Mouse (Mus musculus): ENCODE measurements around the gene Tex12. TPM values are rescaled to one million over a fixed set of nuclear protein-coding genes. Genes with fewer than 3 reads are reported as not detected.

Gene Tex12
- polyA plus RNA-seq, 1 experiment from 2014 or later, result not detected

DNA sequence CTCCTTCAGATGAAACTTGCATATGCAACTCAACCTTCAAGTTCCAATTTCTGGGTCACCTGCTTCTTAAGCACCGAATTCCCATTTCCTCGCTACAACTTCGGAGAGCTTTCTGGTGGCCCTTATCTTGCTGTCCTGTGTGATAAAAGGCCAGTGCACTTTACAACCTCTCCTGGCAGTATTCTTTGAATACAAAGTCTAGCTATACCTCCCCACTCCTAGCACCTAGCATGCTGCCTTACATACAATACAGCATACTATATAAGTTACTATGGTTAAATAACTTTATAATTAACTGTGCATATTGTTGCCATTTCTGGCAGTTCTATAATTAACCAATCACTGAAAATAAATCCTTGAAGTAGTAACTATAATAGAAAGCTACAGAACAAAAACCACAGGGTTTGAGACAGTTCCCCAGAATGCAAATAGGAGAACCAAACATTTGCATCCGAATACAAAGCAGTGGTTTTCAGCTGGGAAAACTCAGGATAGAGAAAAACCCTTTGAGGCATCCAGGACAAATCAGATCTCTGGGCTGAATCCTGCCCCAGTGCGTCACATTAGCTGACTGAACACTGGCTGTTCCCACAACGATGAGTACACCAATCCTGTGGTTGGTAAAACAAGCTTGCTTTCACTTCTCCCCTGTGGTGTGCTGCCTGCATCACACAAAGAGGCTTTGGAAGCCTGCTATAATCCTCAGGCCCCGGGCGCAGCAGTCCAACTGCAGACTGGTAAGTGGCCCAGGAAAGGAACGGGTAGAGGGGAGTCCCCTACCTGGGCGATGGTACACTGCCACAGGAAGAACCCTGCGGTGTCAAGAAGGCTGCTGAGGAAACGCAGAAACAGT is 6.7 kb downstream of the Tex12 start, which contains the start of gene Il18:
Gene Il18, plus strand, starts transcription at position 587 of the 853 bp plus-strand sequence.
- H3K9ac ChIP-seq, result no peak within 1 kb of the TSS
- H3K4me3 ChIP-seq, result no peak within 1 kb of the TSS
- H3K9me3 ChIP-seq (replicated peaks), result no peaks in the 10 kb centered on the region
- peak within 1 kb of the TSS; percentile 36; the same call in 1 of the 2 replicates for H3K4me2 ChIP-seq
- 0 out of 2 replicates have a peak, but pooled peaks cover 3% of the 10 kb centered on the region for H3K27me3 ChIP-seq
- ATAC-seq (replicated peaks; ENCODE audit: insufficient number of reproducible peaks, insufficient read depth, low FRiP score, low read depth), result no peak
- H3K27ac ChIP-seq, result no peak within 1 kb of the TSS; the same call in 1 of the 2 replicates
- H3K4me1 ChIP-seq (replicated peaks), result 0 out of 2 replicates have a peak, but pooled peaks cover 2% of the 10 kb centered on the region
- H3K36me3 ChIP-seq, result no peaks in the 10 kb centered on the region
- WGBS, result 20% methylated on average over 12 of the region's 12 CpGs

DNA sequence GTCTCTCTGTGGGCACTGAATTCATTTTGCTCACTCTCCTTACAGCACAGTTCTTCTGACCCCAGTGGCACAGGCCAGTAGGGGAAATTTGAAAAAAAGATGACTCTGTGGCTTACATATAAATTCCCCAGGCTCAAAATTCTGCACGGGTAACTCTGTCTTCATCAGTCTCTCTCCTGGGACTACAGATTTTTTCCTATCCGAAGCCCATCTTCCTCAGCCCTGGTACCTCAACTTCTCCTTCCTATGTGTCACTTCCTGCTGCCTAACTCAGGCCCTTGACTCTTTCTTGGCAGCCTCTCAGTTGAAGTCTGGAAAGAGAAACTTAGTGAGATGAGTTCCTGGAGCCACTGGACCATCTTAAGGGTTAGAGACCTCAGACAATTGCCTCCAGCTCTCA is 7.6 kb downstream of the Tex12 start:
- H3K27ac ChIP-seq, result no peak overlapping the region
- no peak overlapping the region for H3K9ac ChIP-seq
- H3K36me3 ChIP-seq, result no peaks in the 10 kb centered on the region
- 0 out of 2 replicates have a peak, but pooled peaks cover 2% of the 10 kb centered on the region for H3K4me1 ChIP-seq (replicated peaks)
- no peak overlapping the region for H3K4me3 ChIP-seq
- no peak for ATAC-seq (replicated peaks; ENCODE audit: insufficient number of reproducible peaks, insufficient read depth, low FRiP score, low read depth)
- H3K27me3 ChIP-seq, result no peaks in the 10 kb centered on the region
- no peak overlapping the region for H3K4me2 ChIP-seq
- no peaks in the 10 kb centered on the region for H3K9me3 ChIP-seq (replicated peaks)
- WGBS, result 49% methylated on average over 2 of the region's 2 CpGs

DNA sequence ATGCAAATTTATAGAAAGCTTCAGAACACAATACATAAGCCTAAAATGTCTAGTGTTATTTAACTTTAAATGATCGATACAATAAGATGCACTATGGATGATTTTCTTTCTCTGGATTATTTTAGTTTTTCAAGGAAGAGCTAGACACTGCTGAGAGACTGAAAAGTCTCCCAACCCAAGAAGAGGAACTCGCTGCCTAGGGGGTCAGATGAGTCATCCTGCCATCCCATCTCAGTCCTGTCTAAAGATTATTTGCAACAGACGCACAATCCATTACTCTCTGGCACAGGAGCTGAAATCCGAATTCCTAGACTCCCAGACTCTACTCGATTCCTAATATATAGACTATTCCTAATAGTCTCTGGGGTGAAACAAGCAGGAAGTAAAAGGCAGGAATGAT is 8.9 kb downstream of the Tex12 start:
- no peak for ATAC-seq (replicated peaks; ENCODE audit: insufficient number of reproducible peaks, insufficient read depth, low FRiP score, low read depth)

DNA sequence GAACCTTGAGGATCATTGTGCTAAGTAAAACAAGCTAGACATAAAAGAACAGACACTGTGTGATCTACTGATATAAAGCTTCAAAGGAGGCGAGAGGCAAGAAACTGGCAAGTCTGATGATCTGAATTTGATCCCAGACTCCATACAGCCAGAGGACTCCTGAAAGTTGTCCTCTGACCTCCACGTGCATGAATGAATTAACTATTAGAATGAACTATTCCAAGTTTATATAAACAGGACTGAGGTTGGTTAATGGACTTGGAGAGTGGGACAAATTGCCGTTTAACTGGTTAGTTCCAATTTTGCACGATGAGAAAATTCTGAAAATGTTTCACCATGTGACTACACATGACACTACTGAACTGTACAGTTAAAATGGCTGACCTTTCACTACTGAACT is 12.2 kb downstream of the Tex12 start:
- no peak overlapping the region for H3K4me2 ChIP-seq
- H3K4me1 ChIP-seq (replicated peaks), result no peaks in the 10 kb centered on the region
- no peaks in the 10 kb centered on the region for H3K9me3 ChIP-seq (replicated peaks)
- no peak for ATAC-seq (replicated peaks; ENCODE audit: insufficient number of reproducible peaks, insufficient read depth, low FRiP score, low read depth)
- 81% methylated on average over 4 of the region's 4 CpGs for WGBS
- no peak overlapping the region for H3K9ac ChIP-seq
- no peaks in the 10 kb centered on the region for H3K27me3 ChIP-seq
- no peak overlapping the region for H3K4me3 ChIP-seq
- no peak overlapping the region for H3K27ac ChIP-seq
- no peaks in the 10 kb centered on the region for H3K36me3 ChIP-seq

More for the DNA sequence above, 8.9 kb downstream of the Tex12 start:
- WGBS, result 66% methylated on average over 5 of the region's 5 CpGs
- Histone ChIP-seq H3K27me3 (no peaks in the 10 kb centered on the region), H3K27ac (no peak overlapping the region), H3K4me2 (no peak overlapping the region), H3K9me3 (replicated peaks) (no peaks in the 10 kb centered on the region), H3K36me3 (no peaks in the 10 kb centered on the region), H3K4me1 (replicated peaks) (0 out of 2 replicates have a peak, but pooled peaks cover 2% of the 10 kb centered on the region), H3K4me3 (no peak overlapping the region), H3K9ac (no peak overlapping the region)

- 24% methylated on average over 5 of the region's 5 CpGs for WGBS
- H3K4me2 ChIP-seq, result no peak overlapping the region
Observed at GRCm38 (mm10) chr9:50547859-50548478, 13.2 kb downstream of the Tex12 start.

DNA sequence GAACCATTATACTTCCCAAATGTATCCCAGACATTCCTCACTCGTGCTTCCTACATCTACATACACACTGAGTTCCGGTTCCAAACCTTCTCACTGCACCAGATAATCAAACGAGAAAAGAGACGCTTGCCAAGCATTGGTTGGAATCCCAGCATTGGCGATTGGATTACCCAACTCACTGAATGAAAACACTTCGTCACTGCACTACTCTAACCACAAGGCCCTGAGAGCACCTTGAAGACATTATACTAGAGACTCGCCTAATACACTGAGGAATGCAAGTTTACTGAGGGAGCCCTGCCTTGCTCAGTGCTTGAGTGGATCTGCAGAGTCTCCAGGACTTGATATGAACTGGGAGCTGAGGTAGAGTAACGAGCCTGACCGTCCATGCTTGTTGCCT is 18.7 kb downstream of the Tex12 start:
- Histone ChIP-seq H3K27ac (no peak overlapping the region), H3K4me1 (replicated peaks) (no peaks in the 10 kb centered on the region), H3K9me3 (replicated peaks) (no peaks in the 10 kb centered on the region), H3K4me2 (no peak overlapping the region), H3K4me3 (no peak overlapping the region), H3K9ac (no peak overlapping the region), H3K36me3 (no peaks in the 10 kb centered on the region), H3K27me3 (no peaks in the 10 kb centered on the region)
- 64% methylated on average over 9 of the region's 9 CpGs for WGBS
- no peak for ATAC-seq (replicated peaks; ENCODE audit: insufficient number of reproducible peaks, insufficient read depth, low FRiP score, low read depth)

More at GRCm38 (mm10) chr9:50547859-50548478, 13.2 kb downstream of the Tex12 start:
- Histone ChIP-seq H3K9ac (no peak overlapping the region), H3K4me1 (replicated peaks) (no peaks in the 10 kb centered on the region), H3K27ac (no peak overlapping the region), H3K4me3 (no peak overlapping the region), H3K27me3 (no peaks in the 10 kb centered on the region), H3K36me3 (no peaks in the 10 kb centered on the region), H3K9me3 (replicated peaks) (no peaks in the 10 kb centered on the region)
- no peak for ATAC-seq (replicated peaks; ENCODE audit: insufficient number of reproducible peaks, insufficient read depth, low FRiP score, low read depth)

- Histone ChIP-seq H3K36me3 (no peaks in the 10 kb centered on the region), H3K27me3 (no peaks in the 10 kb centered on the region), H3K9ac (no peak overlapping the region), H3K4me2 (no peak overlapping the region), H3K4me1 (replicated peaks) (no peaks in the 10 kb centered on the region), H3K27ac (no peak overlapping the region), H3K4me3 (no peak overlapping the region), H3K9me3 (replicated peaks) (no peaks in the 10 kb centered on the region)
- WGBS, result 58% methylated on average over 7 of the region's 7 CpGs
- ATAC-seq (replicated peaks; ENCODE audit: insufficient number of reproducible peaks, insufficient read depth, low FRiP score, low read depth), result no peak
Observed at GRCm38 (mm10) chr9:50540170-50540569, 21.0 kb downstream of the Tex12 start.

DNA sequence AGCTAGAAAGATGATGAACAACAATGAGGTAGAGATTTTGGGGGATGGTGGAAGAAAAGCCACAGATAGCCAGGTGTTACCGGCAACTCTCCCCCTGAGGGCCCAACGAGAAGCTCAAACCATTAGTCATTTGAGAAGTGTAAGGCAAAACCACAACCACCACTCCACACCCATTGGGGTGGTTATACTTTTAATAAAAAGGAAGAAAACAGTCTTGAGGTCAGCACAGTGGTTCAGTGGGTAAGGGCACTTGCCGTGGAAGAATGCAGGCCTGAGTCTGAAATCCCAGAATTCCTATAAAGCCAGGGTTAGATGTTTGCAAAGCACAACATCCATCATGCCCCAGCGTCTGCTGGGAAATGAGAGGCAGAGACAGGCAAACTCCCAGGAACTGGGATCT is 23.8 kb downstream of the Tex12 start:
- no peak overlapping the region for H3K4me3 ChIP-seq
- ATAC-seq (replicated peaks; ENCODE audit: insufficient number of reproducible peaks, insufficient read depth, low FRiP score, low read depth), result no peak
- no peaks in the 10 kb centered on the region for H3K4me1 ChIP-seq (replicated peaks)
- H3K27me3 ChIP-seq, result no peaks in the 10 kb centered on the region
- no peak overlapping the region for H3K27ac ChIP-seq
- H3K4me2 ChIP-seq, result no peak overlapping the region
- 58% methylated on average over 4 of the region's 4 CpGs for WGBS
- no peak overlapping the region for H3K9ac ChIP-seq
- no peaks in the 10 kb centered on the region for H3K36me3 ChIP-seq
- no peaks in the 10 kb centered on the region for H3K9me3 ChIP-seq (replicated peaks)

DNA sequence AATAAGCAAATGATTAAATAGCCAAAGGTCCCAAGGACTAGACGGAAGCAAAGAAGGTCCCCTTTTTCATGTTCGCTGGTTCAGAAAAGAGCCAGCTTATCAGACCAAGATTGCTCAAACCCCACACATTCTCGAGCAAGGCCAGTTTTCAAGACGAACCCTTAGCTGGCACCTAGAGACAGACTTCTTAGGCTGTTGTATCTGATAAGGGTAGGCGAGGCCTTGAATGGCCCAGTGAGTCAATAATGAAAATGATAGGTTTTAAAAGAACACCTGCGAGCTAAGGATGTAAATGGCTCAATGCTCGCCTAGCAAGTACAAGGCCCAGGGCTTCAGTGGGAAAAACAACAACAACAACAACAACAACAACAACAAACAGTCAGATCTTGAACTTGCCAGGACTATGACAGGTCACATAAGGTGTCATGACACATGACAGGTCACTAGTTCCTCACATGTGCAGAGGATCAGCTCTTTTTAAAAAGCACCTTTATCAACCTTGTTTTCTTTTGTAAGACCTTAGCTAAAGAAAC is 24.5 kb downstream of the Tex12 start:
- 63% methylated on average over 7 of the region's 7 CpGs for WGBS
- Histone ChIP-seq H3K4me1 (replicated peaks) (no peaks in the 10 kb centered on the region), H3K27me3 (no peaks in the 10 kb centered on the region), H3K27ac (no peak overlapping the region), H3K36me3 (no peaks in the 10 kb centered on the region), H3K9me3 (replicated peaks) (no peaks in the 10 kb centered on the region), H3K4me2 (no peak overlapping the region), H3K4me3 (no peak overlapping the region), H3K9ac (no peak overlapping the region)
- no peak for ATAC-seq (replicated peaks; ENCODE audit: insufficient number of reproducible peaks, insufficient read depth, low FRiP score, low read depth)

DNA sequence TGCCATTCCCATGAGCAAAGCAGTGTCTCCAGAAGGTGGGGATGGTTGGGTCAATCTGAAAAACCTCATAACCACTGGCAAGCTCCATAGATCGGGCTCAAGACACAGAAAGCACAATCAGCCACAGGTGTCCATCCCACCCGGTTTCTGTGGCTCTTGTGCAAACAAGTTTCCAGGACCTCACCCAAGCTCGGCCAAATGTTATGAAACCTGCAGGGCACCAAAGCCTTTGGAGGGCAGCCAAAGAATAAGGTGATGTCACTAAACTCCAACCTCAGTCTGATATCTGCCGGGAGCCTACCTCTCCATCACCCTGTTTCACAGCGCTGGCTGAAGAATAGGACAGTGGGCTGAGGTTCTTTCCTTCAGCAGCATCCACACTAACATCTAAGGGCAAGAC is 25.2 kb downstream of the Tex12 start:
- 64% methylated on average over 5 of the region's 5 CpGs for WGBS
- no peak overlapping the region for H3K4me2 ChIP-seq
- H3K4me1 ChIP-seq (replicated peaks), result no peaks in the 10 kb centered on the region
- no peaks in the 10 kb centered on the region for H3K27me3 ChIP-seq
- H3K4me3 ChIP-seq, result no peak overlapping the region
- no peak overlapping the region for H3K27ac ChIP-seq
- no peaks in the 10 kb centered on the region for H3K9me3 ChIP-seq (replicated peaks)
- H3K36me3 ChIP-seq, result no peaks in the 10 kb centered on the region
- ATAC-seq (replicated peaks; ENCODE audit: insufficient number of reproducible peaks, insufficient read depth, low FRiP score, low read depth), result no peak
- H3K9ac ChIP-seq, result no peak overlapping the region

GRCm38 (mm10) chr9:50533791-50534190 is 27.3 kb downstream of the Tex12 start:
- Histone ChIP-seq H3K4me3 (no peak overlapping the region), H3K27ac (no peak overlapping the region), H3K27me3 (no peaks in the 10 kb centered on the region), H3K36me3 (no peaks in the 10 kb centered on the region), H3K4me1 (replicated peaks) (no peaks in the 10 kb centered on the region), H3K9ac (no peak overlapping the region), H3K9me3 (replicated peaks) (no peaks in the 10 kb centered on the region), H3K4me2 (no peak overlapping the region)
- ATAC-seq (replicated peaks; ENCODE audit: insufficient number of reproducible peaks, insufficient read depth, low FRiP score, low read depth), result no peak
- WGBS, result 72% methylated on average over 3 of the region's 3 CpGs
